Mouse (Mus musculus) embryonic facial prominence, embryonic 10.5 days (tissue): ENCODE data around the gene Sclt1. TPM values are rescaled to one million over a fixed set of nuclear protein-coding genes. Genes with fewer than 3 reads are reported as not detected.
A peak's percentile ranks its signal among the peaks of the same experiment; 100 is the strongest.

ENCODE experiments used
- DNase-seq: peaks from one replicate; pipeline ENCODE4 v3.0.0-alpha.2; 2017; ENCODE audit warnings: low spot score
- H3K27ac ChIP-seq: fragments of 300-500 bp; sonication (generic); replicated peaks from 2 replicates; pipeline ENCODE4 v1.5.1; 2016; ENCODE audit warnings: mild to moderate bottlenecking
- H3K27me3 ChIP-seq: fragments of 300-500 bp; sonication (generic); replicated peaks from 2 replicates; pipeline ENCODE4 v1.6.1; 2016; ENCODE audit warnings: low read depth, mild to moderate bottlenecking; ENCODE audit not compliant: poor library complexity, severe bottlenecking
- H3K36me3 ChIP-seq: fragments of 300-500 bp; sonication (generic); replicated peaks from 2 replicates; pipeline ENCODE4 v1.6.1; 2016; ENCODE audit warnings: mild to moderate bottlenecking, moderate library complexity
- H3K4me1 ChIP-seq: fragments of 300-500 bp; sonication (generic); 2 replicates; pipeline ENCODE4 v1.6.1; 2016
- H3K4me3 ChIP-seq: fragments of 300-500 bp; sonication (generic); 2 replicates; pipeline ENCODE4 v1.5.1; 2016; ENCODE audit warnings: mild to moderate bottlenecking, moderate library complexity
- H3K9me3 ChIP-seq: fragments of 300-500 bp; sonication (generic); 2 replicates; pipeline ENCODE4 v1.6.1; 2016; ENCODE audit warnings: mild to moderate bottlenecking
- WGBS: fragments of 180-500 bp; shearing (Covaris S2); methylation state at CpG from one replicate; pipeline ENCODE4 v1.1.7; 2016; 5-methylcytosine and 5-hydroxymethylcytosine counted together
- polyA plus RNA-seq: library from polyadenylated mRNA; unstranded; fragments of >200 nt; fragmentation: Nextera tagmentation; extraction: Ambion mirVana; gene quantifications from 2 replicates; pipeline ENCODE4 v1.2.1, GENCODE M21; 2016

Sclt1 gene
- polyA plus RNA-seq, 1 experiment from 2014 or later: 22.9 TPM

DNA sequence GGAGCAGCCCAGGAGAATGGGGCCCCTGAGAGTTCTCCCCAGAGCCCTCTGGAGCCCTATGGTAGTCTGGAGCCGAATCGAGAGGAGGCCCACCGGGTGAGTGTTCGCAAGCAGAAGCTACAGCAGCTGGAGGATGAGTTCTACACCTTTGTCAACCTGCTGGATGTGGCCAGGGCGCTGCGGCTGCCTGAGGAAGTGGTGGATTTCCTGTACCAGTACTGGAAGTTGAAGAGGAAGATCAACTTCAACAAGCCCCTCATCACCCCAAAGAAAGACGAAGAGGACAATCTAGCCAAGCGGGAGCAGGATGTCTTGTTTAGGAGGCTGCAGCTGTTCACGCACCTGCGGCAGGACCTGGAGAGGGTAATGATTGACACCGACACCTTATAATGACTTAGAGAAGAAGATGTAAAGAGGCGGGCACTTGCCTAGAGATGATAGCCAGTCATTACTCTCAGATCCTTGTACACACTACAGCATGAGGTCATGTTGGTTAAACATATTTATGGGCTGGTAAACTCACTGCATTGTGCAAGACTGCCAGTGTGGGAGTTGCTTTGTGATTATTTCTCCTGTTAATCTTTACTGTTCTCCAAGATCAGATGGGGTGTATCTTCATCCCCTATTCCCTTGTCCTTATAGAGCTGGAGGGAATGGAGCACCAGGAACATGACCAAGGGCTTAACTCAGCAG is 137.5 kb downstream of the Sclt1 start:
- no peak for DNase-seq
- Histone ChIP-seq H3K4me3 (no peak overlapping the region), H3K36me3 (peaks cover 74% of the 10 kb centered on the region), H3K4me1 (peaks cover 12% of the 10 kb centered on the region), H3K27ac (no peak overlapping the region), H3K9me3 (no peaks in the 10 kb centered on the region), H3K27me3 (no peaks in the 10 kb centered on the region)
- WGBS: 94% methylated on average over 12 of the region's 12 CpGs

DNA sequence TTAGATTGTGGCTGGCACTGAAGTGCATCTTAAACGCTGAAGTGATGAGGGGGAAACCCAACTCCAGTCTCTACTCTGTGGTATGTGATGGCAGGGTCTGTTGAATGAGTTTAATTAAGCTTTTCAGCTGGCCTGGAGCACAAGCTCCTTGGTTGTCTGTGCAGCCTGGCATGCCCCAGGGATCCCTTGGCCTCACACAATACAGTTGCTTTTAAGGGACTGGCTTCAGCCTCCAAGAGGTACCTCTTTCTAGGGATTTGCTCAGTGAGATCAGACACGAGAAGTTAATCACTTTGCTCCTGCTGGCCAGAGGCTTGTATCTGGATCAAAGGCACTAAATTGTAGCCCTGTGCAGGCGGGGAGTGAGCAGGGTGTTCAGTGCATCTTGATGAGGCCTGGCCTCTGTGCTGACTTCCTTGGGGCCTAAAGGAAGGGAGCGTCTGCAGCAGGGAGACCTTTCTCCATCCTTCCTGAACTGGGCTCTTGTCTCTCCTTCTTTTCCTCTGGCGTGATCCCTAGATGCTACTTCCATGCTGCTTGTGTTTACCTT is 138.8 kb downstream of the Sclt1 start:
- Histone ChIP-seq H3K9me3 (no peaks in the 10 kb centered on the region), H3K27ac (peak overlapping the region; percentile 30; the same call in 1 of the 2 replicates), H3K36me3 (peaks cover 73% of the 10 kb centered on the region), H3K4me3 (no peak overlapping the region), H3K27me3 (no peaks in the 10 kb centered on the region), H3K4me1 (peaks cover 12% of the 10 kb centered on the region)
- DNase-seq: no peak
- WGBS: 34% methylated on average over 5 of the region's 5 CpGs

DNA sequence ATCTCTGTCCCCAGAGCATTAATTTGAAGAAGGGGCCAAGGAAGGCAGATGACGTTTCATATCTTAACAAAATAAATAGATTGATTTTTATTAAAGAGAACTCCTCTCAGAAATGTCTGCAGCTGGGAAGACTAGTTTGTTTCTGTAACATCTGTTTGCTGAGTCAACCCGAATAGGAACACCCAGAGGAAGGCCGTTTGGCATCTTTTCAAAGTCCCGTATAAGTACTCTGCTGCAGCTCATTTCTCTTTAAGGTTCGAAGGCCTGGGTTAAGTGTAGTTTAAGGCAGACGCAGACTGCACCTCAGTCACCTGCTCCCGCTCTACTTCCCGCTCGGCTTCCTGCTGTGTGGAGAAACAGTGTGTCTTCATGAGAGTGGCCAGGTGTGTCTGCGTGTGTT is 139.4 kb downstream of the Sclt1 start:
- Histone ChIP-seq H3K4me1 (peaks cover 12% of the 10 kb centered on the region), H3K27me3 (no peaks in the 10 kb centered on the region), H3K9me3 (no peaks in the 10 kb centered on the region), H3K27ac (no peak overlapping the region), H3K36me3 (peaks cover 77% of the 10 kb centered on the region), H3K4me3 (no peak overlapping the region)
- WGBS: 73% methylated on average over 10 of the region's 10 CpGs
- DNase-seq: no peak

DNA sequence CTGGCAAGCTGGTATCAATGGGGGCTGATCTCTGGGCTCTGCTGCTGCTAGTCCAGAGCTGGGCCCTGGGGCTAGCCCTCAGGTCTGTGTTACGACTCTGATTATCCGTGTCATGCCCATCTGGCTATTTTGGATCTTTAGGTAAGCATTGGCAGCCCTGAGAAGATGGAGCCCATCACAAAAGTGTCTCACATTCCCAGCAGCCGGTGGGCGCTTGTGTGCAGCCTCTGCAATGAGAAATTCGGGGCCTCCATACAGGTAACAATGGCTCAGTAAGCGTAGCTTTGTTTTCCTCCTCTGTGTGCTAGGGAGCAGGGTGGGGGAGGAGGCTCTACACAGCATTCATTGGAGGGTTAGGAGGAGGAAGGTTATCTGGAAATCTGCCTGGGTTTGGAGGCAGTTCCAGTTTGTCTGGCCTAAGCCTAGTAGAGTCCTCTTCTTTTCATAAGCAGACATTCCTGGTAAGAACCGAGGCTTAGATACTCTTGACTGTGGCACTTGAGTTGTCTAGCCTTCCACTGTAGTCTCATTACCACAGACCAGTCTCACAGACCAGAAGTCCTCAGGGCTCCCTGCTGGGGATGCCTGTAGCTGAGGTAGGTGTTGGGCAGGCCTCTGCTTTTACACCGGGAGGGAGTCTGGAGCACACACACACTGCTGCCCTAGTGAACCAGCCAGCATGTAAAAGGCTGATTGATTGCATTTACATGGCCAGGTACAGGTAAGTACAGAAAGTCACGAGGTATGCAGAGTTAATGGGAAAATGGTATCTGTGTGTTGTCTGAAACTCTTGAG is 140.9 kb downstream of the Sclt1 start:
- H3K36me3 ChIP-seq: peaks cover 81% of the 10 kb centered on the region
- DNase-seq: peak; percentile 6

DNA sequence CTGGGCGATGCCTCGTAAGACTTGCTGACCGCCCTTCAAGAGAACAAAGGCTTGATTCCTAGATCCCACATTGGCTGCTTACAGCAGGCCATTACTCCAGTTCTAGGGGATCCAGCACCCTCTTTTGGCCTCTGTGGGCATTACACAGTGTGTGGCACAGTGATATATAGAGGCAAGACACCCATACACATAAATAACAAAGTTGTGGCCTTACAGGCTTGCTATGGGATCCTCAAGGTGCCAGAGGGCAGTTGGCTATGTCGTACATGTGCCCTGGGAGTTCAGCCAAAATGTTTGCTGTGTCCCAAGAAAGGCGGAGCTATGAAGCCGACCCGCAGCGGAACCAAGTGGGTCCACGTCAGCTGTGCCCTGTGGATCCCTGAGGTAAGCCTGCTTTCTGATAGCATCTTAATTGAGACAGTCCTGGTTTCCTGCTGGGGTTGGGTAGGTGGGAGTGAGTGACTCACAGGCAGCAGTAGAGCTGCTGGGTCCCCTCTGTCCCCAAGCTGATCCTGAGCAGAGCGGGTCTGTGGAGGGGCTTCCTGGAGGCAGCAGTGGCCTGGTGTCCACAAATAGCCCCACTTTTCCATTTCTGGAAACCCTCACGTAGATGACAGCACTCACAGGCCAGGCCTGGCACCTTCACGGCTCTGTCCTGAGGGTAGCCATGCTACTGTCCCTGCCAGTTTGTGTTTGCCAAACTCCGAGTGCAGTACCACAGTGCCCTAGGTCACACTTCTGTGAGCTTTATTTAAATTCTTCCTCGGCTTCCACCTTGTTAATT is 142.3 kb downstream of the Sclt1 start:
- H3K4me3 ChIP-seq: no peak overlapping the region
- peak; percentile 49 for DNase-seq
- 86% methylated on average over 14 of the region's 14 CpGs for WGBS
- H3K9me3 ChIP-seq: no peaks in the 10 kb centered on the region
- H3K27me3 ChIP-seq: no peaks in the 10 kb centered on the region
- peak overlapping the region; percentile 58 for H3K27ac ChIP-seq
- H3K4me1 ChIP-seq: peaks cover 12% of the 10 kb centered on the region
- H3K36me3 ChIP-seq: peaks cover 81% of the 10 kb centered on the region

More for the DNA sequence above, 140.9 kb downstream of the Sclt1 start:
- Histone ChIP-seq H3K27ac (no peak overlapping the region), H3K9me3 (no peaks in the 10 kb centered on the region), H3K4me3 (no peak overlapping the region), H3K27me3 (no peaks in the 10 kb centered on the region), H3K4me1 (peaks cover 12% of the 10 kb centered on the region)
- 82% methylated on average over 9 of the region's 9 CpGs for WGBS

DNA sequence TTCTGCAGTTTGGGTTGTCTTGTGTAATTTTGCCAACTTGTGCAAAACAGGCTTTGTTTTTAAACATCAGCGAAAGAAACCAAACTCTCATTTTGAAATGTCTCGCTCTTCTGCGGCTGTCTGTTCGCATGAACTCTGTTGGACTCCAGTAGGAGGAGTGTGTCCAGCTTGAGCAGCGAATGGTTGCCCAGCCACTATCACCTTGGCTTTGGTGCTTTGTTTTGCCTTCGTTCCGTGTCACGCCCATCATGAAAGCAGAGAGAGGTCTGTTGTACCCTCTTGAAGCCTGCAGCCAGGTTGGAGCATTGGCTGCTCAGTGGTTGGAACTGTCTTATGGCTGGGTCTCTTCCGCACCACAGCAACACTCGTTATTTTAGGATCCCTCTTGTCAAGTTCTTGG is 143.1 kb downstream of the Sclt1 start:
- Histone ChIP-seq H3K4me3 (no peak overlapping the region), H3K9me3 (no peaks in the 10 kb centered on the region), H3K27ac (peak overlapping the region; percentile 58), H3K27me3 (no peaks in the 10 kb centered on the region), H3K36me3 (peaks cover 81% of the 10 kb centered on the region), H3K4me1 (peaks cover 12% of the 10 kb centered on the region)
- no peak for DNase-seq
- 94% methylated on average over 10 of the region's 10 CpGs for WGBS

DNA sequence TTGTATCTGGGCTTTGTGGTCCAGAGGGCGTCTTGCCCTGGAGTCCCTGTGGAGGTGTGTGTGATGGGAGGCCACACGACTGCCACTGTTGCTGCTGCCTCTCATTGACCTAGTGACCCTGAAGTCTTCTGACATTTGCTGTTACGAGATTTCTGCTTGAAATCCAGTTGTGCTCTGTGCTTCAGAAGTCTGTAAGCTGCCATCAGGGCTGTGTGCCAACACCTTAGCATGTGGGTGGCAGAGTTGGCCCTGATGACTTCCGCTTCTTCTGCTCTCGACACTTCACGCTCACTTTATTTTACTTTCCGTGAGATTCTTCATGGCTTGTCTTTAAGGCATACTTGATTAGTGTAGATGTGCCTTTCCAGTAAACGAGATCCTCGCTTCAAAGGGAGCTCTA is 143.9 kb downstream of the Sclt1 start:
- peak; percentile 5 for DNase-seq
- no peak overlapping the region for H3K27ac ChIP-seq
- peaks cover 83% of the 10 kb centered on the region for H3K36me3 ChIP-seq
- H3K4me3 ChIP-seq: no peak overlapping the region
- peaks cover 5% of the 10 kb centered on the region for H3K4me1 ChIP-seq
- H3K9me3 ChIP-seq: no peaks in the 10 kb centered on the region
- no peaks in the 10 kb centered on the region for H3K27me3 ChIP-seq
- WGBS: 86% methylated on average over 9 of the region's 9 CpGs

DNA sequence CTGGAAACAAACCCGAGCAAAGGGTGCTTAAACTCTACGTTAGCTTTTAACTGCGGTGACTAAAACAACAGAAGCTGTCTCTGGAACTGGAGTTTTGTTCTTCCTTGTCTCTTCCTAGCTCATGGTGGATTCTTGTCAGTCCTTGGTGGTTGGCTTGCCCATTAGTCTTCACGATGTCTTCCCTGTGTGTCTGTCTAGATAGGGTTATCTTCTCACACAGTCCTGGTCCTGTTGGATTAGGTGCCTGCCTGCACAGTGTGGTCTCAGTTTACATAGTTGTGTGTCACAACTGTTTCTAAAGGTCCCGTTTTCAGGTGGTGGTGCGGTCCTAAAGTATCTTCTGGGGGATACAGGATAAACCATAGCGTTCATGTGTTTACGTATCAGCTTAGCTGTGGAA is 145.3 kb downstream of the Sclt1 start:
- Histone ChIP-seq H3K27me3 (no peaks in the 10 kb centered on the region), H3K36me3 (peaks cover 96% of the 10 kb centered on the region)
- 94% methylated on average over 8 of the region's 8 CpGs for WGBS

DNA sequence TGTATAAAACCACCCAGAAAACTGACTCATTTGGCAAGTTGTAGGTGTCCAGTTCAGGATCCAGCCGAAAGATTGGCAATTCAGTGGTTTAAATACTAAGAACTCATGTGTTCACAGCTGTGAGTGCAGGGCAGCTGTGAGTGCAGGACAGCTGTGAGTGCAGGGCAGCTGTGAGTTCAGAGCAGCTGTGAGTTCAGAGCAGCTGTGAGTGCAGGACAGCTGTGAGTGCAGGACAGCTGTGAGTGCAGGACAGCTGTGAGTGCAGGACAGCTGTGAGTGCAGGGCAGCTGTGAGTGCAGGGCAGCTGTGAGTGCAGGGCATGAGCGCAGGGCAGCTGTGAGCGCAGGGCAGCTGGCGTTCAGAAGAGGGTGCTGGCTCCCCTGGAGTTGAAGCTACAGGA is 147.3 kb downstream of the Sclt1 start:
- Histone ChIP-seq H3K4me3 (no peak overlapping the region), H3K27me3 (no peaks in the 10 kb centered on the region), H3K4me1 (no peaks in the 10 kb centered on the region; the same call in 1 of the 2 replicates), H3K9me3 (no peaks in the 10 kb centered on the region), H3K27ac (no peak overlapping the region), H3K36me3 (peaks cover 98% of the 10 kb centered on the region)
- WGBS: 94% methylated on average over 4 of the region's 4 CpGs
- DNase-seq: peak; percentile 5

More for the DNA sequence above, 145.3 kb downstream of the Sclt1 start:
- Histone ChIP-seq H3K4me3 (no peak overlapping the region), H3K27ac (no peak overlapping the region), H3K9me3 (no peaks in the 10 kb centered on the region), H3K4me1 (no peaks in the 10 kb centered on the region; the same call in 1 of the 2 replicates)
- DNase-seq: no peak

DNA sequence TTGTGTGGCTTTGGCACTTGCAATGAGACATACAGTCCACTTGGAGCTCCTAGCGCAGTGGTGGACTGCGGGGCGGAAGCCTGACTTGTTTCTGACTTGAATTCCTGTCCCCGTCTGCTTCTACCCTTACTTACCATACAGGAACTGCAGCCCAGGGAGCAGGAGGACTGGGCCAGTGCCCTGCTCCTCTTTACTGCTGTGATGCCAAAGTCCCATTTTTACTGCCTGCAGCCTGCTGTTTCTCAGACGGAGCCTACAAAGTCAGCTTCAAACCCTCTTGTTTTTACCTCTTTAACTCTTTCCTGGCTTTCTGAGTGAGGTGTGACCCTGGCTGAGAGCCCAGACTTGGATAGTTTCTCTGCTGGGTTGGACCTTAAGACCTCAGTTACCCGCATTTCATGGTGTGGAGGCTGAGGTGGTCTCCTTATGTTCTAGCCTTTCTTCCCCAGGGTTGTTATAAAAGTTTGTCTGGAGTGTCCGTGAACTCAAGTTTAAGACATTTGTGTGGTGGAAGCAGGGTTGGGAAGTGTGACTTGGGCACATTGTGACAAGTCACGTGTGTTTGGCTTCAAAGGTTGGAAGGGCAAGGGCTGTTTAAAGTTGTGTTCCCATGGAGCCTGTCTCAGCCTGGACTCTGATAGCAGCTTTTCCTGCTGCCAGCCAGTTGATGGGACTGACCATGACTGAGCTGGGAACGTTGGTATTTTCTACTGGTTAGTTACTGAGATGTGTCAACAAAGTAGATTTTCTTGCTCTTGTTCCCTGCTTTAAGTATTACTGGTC is 148.0 kb downstream of the Sclt1 start:
- Histone ChIP-seq H3K36me3 (peaks cover 98% of the 10 kb centered on the region), H3K4me1 (no peaks in the 10 kb centered on the region), H3K4me3 (no peak overlapping the region), H3K27ac (no peak overlapping the region), H3K9me3 (no peaks in the 10 kb centered on the region), H3K27me3 (no peaks in the 10 kb centered on the region)
- DNase-seq: no peak
- WGBS: 85% methylated on average over 9 of the region's 9 CpGs

DNA sequence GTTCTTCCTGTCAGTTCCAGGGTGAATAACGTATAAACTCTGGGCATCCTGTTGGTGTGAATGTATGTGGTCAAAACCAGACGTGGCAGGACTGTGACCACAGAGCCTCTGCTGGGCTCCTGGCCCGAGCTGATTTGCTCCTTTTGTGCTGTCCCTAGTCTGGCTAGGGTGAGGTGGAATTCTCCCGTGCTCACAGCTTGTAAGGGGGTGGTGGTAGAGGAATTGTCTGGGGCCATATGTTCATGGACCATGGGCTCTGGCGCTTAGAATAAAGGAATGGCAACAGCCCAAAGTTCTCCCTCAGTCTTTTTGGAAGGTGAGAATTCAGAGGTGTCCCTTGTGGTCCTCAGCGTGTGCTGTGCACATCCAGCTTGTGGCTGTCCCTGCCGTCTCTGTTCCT is 149.5 kb downstream of the Sclt1 start:
- Histone ChIP-seq H3K4me3 (no peak overlapping the region), H3K27ac (no peak overlapping the region), H3K9me3 (no peaks in the 10 kb centered on the region), H3K36me3 (peaks cover 92% of the 10 kb centered on the region), H3K4me1 (peaks cover 7% of the 10 kb centered on the region; the same call in 1 of the 2 replicates), H3K27me3 (no peaks in the 10 kb centered on the region)
- WGBS: 85% methylated on average over 7 of the region's 7 CpGs
- DNase-seq: no peak
